Mouse (Mus musculus): ENCODE data around the gene Ap3b1.

DNA sequence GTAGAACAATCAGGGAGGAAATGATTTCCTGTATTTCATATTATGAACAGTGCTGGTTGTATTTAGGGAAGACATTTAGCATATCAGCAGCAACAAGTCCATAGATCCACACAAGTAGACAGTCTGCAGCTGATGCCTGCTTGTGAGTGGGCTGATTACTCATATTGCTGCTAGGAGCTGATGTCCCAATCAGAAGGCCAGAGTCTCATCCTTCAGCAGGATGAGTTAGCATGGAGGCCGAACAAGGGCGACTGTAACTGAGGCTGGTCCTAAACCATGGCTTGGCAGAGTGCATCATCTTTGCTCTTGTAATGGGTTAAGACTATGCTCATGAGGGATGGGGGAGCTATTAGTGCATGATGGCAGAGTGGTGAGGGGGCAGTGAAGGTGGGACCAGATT lies 9.1 kb downstream of the Ap3b1 start:
- TF ChIP-seq CTCF (IDR thresholded peaks at IDR 0.05; ENCODE audit: extremely low read depth, insufficient read depth, low read length) (no peak), POLR2A (IDR thresholded peaks at IDR 0.05; ENCODE audit: extremely low read depth, insufficient read depth, low read length) (no peak)
